ENCODE assay signal across 19 mouse cellular contexts in the genomic region with DNA sequence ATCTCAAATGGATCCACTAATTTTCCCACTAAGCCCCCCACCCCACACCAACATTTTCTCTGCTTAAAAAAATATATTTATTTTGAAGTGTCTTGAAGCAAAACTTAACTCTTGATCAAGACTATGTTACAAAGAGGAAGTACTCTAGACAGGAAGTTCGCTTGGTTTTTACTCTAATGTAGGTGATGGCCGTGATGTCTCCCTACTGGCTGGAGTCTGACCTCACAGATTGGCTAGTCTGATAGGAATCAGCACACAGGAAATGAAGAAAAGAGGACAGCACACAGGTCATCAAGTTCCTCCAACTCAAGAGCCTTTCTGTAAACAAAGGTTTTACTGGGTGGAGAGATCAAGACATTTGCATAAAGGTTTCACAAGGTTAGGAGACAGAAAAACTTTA. TPM values are rescaled to one million over a fixed set of nuclear protein-coding genes. Genes with fewer than 3 reads are reported as not detected.
DNase-seq lines count a peak whose midpoint lies in the region; ATAC-seq and TF ChIP-seq lines count a peak whose summit lies in the region.
"Had no signal": no experiment of that assay in that cellular context is flagged by ENCODE, and none has a peak within 500 bp of the region (broad histone marks: within the 10 kb centered on the region; RNA-seq: fewer than 3 reads in every experiment).

No protein-coding gene starts in this region.

- H3K9ac ChIP-seq in heart, postnatal 0 days (replicated peaks; ENCODE audit: low read depth, low read length): no peak overlapping the region
- H3K9ac ChIP-seq: forebrain, embryonic 13.5 days; neural tube, embryonic 15.5 days had no signal

- peak overlapping the region; percentile 81 for H3K27ac ChIP-seq in heart, postnatal 0 days (ENCODE audit: low read depth)
- H3K27ac ChIP-seq: forebrain, embryonic 13.5 days; macrophage; neural tube, embryonic 15.5 days had no signal

- no peak for DNase-seq in heart, postnatal 0 days (ENCODE audit: low spot score)
- no peak for DNase-seq in heart, adult 11 months
- peak; percentile 49 to 56 for DNase-seq in B cell, adult 2 months
- DNase-seq in T-cell, adult 2 months (ENCODE audit: low spot score): peak; percentile 3
- no peak for DNase-seq in liver
- DNase-seq in c-Kit-positive CD71-positive TER-119-positive erythroid progenitor cells, embryonic 14.5 days (ENCODE audit: low spot score): no peak
- DNase-seq in adrenal gland, adult 8-10 months: no peak
- DNase-seq: adrenal gland, adult 2 months; cerebellum, adult 8-10 months; embryo, embryonic 11 days; heart, postnatal 36 days; kidney, postnatal 10 days; layer of hippocampus, adult 9-11 months; lung, adult 18-20 months had no signal

- peaks cover 42% of the 10 kb centered on the region for H3K4me1 ChIP-seq in heart, postnatal 0 days (ENCODE audit: control insufficient read depth, insufficient read depth)
- H3K4me1 ChIP-seq: forebrain, embryonic 13.5 days; neural tube, embryonic 15.5 days had no signal

- no peaks in the 10 kb centered on the region for H3K27me3 ChIP-seq in heart, postnatal 0 days (ENCODE audit: control insufficient read depth, insufficient read depth, low read length)
- H3K27me3 ChIP-seq: forebrain, embryonic 13.5 days; neural tube, embryonic 15.5 days had no signal

- no peak for ATAC-seq in heart, postnatal 0 days (ENCODE audit: insufficient read depth, low read depth)
- ATAC-seq in monocyte, adult 5-6 weeks (replicated peaks; ENCODE audit: insufficient number of reproducible peaks, low FRiP score, low TSS enrichment, poor library complexity, severe bottlenecking): peak; percentile 87
- ATAC-seq: forebrain, embryonic 13.5 days; intestine, embryonic 16.5 days had no signal

- H3K9me3 ChIP-seq in heart, postnatal 0 days (replicated peaks; ENCODE audit: control insufficient read depth, low read length): no peaks in the 10 kb centered on the region
- H3K9me3 ChIP-seq: forebrain, embryonic 13.5 days; neural tube, embryonic 15.5 days had no signal

- H3K4me2 ChIP-seq in heart, postnatal 0 days (ENCODE audit: low read depth, low read length): no peak overlapping the region
- H3K4me2 ChIP-seq: forebrain, embryonic 13.5 days; neural tube, embryonic 15.5 days had no signal

- 81% methylated on average over 2 of the region's 2 CpGs for WGBS in heart, postnatal 0 days

- no peak overlapping the region for H3K4me3 ChIP-seq in heart, postnatal 0 days (ENCODE audit: low read depth, low read length)
- H3K4me3 ChIP-seq: forebrain, embryonic 13.5 days; neural tube, embryonic 15.5 days had no signal

- H3K36me3 ChIP-seq in heart, postnatal 0 days (replicated peaks; ENCODE audit: control insufficient read depth, insufficient read depth, low read length): no peaks in the 10 kb centered on the region
- H3K36me3 ChIP-seq: neural tube, embryonic 15.5 days had no signal

- TF ChIP-seq CTCF in heart, postnatal 0 days (IDR thresholded peaks at IDR 0.05; ENCODE audit: low read depth): no peak

- TF ChIP-seq EP300 in heart, postnatal 0 days (IDR thresholded peaks at IDR 0.05; ENCODE audit: low read depth): no peak

RNA-seq across cellular contexts. Expression of a gene that starts 44.4 kb away (rescaled TPM):
- total RNA-seq in heart, postnatal 0 days (2014; rRNA removed; ENCODE audit: low replicate concordance): 2,555 and 2,942 TPM in 2 replicates
- 974 and 1,129 TPM in 2 replicates for polyA plus RNA-seq in heart, postnatal 0 days (2015; fragmentation: Nextera tagmentation; extraction: Ambion mirVana)
- total RNA-seq in monocyte, adult 5-6 weeks (2017): 8.1 to 18.7 TPM (median 13.8 TPM) in 3 replicates
- total RNA-seq in adrenal gland, adult 8-10 months (2022): 10 to 100 TPM; 23.3 to 37.9 (median 32.1) TPM
- polyA plus RNA-seq: macrophage had no signal

Comparison
In these comparisons a context has a peak if more than half of its experiments do, and no peak if none do; other contexts are left out.
1. DNase-seq: peak in B cell, adult 2 months (2 of 2) and T-cell, adult 2 months (single experiment); none in heart, postnatal 0 days (single experiment), heart, adult 11 months (single experiment), liver (single experiment), c-Kit-positive CD71-positive TER-119-positive erythroid progenitor cells, embryonic 14.5 days (single experiment) and adrenal gland, adult 8-10 months (single experiment).
2. RNA of a gene that starts 44.4 kb away (total RNA-seq): 2,555 to 2,942 TPM in heart, postnatal 0 days; 23.3 to 37.9 TPM in adrenal gland, adult 8-10 months and 8.1 to 18.7 TPM in monocyte, adult 5-6 weeks; every median in the first group is over 10 times any median in the second.